Mouse (Mus musculus): ENCODE measurements at regions not wholly inside any gene's neighbourhood (a gene's known extent, or its start where the extent isn't known, plus 50 kb on each side); places are given as distances from the start of the nearest gene placed in this dataset.

DNA sequence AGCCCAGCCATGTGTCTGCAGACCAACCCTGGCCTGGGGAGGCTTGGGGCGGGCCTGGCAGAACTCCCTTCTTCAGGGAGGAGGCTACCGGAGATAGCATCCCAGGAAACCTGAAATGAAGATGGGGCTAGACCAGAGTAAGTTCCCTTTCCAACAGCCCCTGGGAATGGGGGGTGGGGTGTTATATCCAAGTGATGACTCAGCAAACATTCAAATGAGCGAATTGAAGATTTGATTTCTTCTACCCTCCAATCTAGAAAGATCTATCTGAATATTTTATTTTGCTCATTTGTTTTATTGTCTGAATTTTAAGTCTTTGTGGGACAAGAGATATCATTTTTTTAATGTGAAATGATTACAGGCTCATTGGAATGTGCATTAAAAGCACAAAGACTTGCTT is 185.0 kb downstream of the Gm826 start:
- Histone ChIP-seq H3K4me3 (replicated peaks in 1 of 3; ENCODE audit: low read depth in 2 of 3, low read length in 2 of 3, poor library complexity in 1 of 3) (no peak overlapping the region), H3K4me1 (ENCODE audit: control insufficient read depth in 1 of 2, insufficient read depth in 2 of 2) (no peaks in the 10 kb centered on the region), H3K36me3 (replicated peaks in 1 of 2; ENCODE audit: control insufficient read depth in 1 of 2, insufficient read depth in 1 of 2, low read length in 1 of 2) (no peaks in the 10 kb centered on the region), H3K9me3 (replicated peaks; ENCODE audit: low read length) (no peaks in the 10 kb centered on the region), H3K27ac (ENCODE audit: insufficient read depth, low read depth) (no peak overlapping the region), H3K79me2 (replicated peaks; ENCODE audit: control insufficient read depth, extremely low read depth, insufficient read depth, poor library complexity, severe bottlenecking) (no peaks in the 10 kb centered on the region), H3K9ac (ENCODE audit: insufficient read depth, low read depth) (no peak overlapping the region), H3K4me2 (ENCODE audit: insufficient read depth, low read depth, poor library complexity, severe bottlenecking) (no peak overlapping the region), H3K27me3 (replicated peaks) (peaks cover 13% of the 10 kb centered on the region)
- DNase-seq (ENCODE audit: extremely low read depth), result no peak
- dilution Hi-C loops (cut with MboI; ENCODE audit: extremely low pct_ligation_motif_present, extremely low pct_unique_long_range_greater_than_20kb, low sequenced_read_pairs), result no loop called here
- in situ Hi-C loops (cut with MboI; ENCODE audit: low pct_ligation_motif_present, low pct_unique_long_range_greater_than_20kb, low sequenced_read_pairs), result no loop called here
- TF ChIP-seq MAFK (IDR thresholded peaks at IDR 0.05; ENCODE audit: insufficient replicate concordance, low read length) (peak; percentile 62), RCOR1 (conservative IDR thresholded peaks at IDR 0.05; ENCODE audit: low read depth, low read length) (no peak)

DNA sequence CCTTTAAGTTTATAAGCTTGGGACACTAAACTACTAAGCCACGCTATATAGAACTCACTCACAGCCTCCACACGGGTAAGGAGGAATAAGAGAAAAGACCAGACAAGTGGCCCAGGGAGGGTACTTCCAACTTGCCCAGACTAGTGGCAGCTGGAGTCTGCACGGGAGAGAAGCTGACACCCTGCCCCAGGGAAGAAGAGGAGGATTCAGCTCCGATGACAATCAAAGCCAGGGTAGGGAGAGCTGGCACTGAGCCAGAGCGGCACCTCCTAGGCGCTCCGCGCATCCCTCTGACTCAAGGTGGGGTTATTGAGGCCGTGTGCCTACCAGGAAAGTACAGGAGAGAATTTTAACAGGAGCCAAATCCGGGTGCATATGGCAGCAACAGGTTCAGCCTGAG is 185.4 kb downstream of the Gm826 start:
- Histone ChIP-seq H3K9me3 (replicated peaks; ENCODE audit: low read length) (no peaks in the 10 kb centered on the region), H3K9ac (ENCODE audit: insufficient read depth, low read depth) (no peak overlapping the region), H3K4me1 (ENCODE audit: control insufficient read depth in 1 of 2, insufficient read depth in 2 of 2) (no peaks in the 10 kb centered on the region), H3K4me3 (replicated peaks in 1 of 3; ENCODE audit: low read depth in 2 of 3, low read length in 2 of 3, poor library complexity in 1 of 3) (no peak overlapping the region), H3K36me3 (replicated peaks in 1 of 2; ENCODE audit: control insufficient read depth in 1 of 2, insufficient read depth in 1 of 2, low read length in 1 of 2) (no peaks in the 10 kb centered on the region), H3K79me2 (replicated peaks; ENCODE audit: control insufficient read depth, extremely low read depth, insufficient read depth, poor library complexity, severe bottlenecking) (no peaks in the 10 kb centered on the region), H3K27me3 (replicated peaks) (peaks cover 13% of the 10 kb centered on the region), H3K27ac (ENCODE audit: insufficient read depth, low read depth) (no peak overlapping the region), H3K4me2 (ENCODE audit: insufficient read depth, low read depth, poor library complexity, severe bottlenecking) (no peak overlapping the region)
- TF ChIP-seq NELFE (IDR thresholded peaks at IDR 0.05; ENCODE audit: low read depth, low read length) (no peak), RCOR1 (conservative IDR thresholded peaks at IDR 0.05; ENCODE audit: low read depth, low read length) (no peak), MAZ (IDR thresholded peaks at IDR 0.05; ENCODE audit: low read depth, low read length) (no peak), KAT2A (IDR thresholded peaks at IDR 0.05; ENCODE audit: insufficient replicate concordance, low read length) (no peak), ZNF384 (IDR thresholded peaks at IDR 0.05; ENCODE audit: low read depth, low read length) (no peak)
- in situ Hi-C loops (cut with MboI; ENCODE audit: low pct_ligation_motif_present, low pct_unique_long_range_greater_than_20kb, low sequenced_read_pairs), result no loop called here
- DNase-seq (ENCODE audit: extremely low read depth), result no peak
- dilution Hi-C loops (cut with MboI; ENCODE audit: extremely low pct_ligation_motif_present, extremely low pct_unique_long_range_greater_than_20kb, low sequenced_read_pairs), result no loop called here

DNA sequence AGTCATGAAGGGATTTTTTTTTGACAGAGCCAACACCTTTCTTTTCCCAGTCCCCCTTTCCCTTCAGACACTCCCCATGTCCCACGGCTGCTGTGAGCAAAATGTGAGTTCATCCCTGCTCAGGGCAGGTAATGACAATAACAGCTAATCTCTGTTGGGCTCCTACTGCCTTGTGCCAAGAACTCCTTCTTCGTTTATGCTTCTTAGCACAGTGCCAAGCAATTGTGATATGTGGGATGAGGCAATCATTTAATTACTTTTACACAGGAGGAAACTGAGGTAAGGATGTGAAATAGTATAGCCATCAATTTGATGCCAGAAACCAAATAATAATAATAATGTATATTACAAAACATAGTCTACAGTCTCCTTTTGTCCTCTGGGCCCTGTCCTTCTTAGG is 185.9 kb downstream of the Gm826 start:
- H3K79me2 ChIP-seq (replicated peaks; ENCODE audit: control insufficient read depth, extremely low read depth, insufficient read depth, poor library complexity, severe bottlenecking), result no peaks in the 10 kb centered on the region
- no peaks in the 10 kb centered on the region for H3K4me1 ChIP-seq (ENCODE audit: control insufficient read depth in 1 of 2, insufficient read depth in 2 of 2)
- DNase-seq (ENCODE audit: extremely low read depth), result no peak
- peaks cover 13% of the 10 kb centered on the region for H3K27me3 ChIP-seq (replicated peaks)
- in situ Hi-C loops (cut with MboI; ENCODE audit: low pct_ligation_motif_present, low pct_unique_long_range_greater_than_20kb, low sequenced_read_pairs), result no loop called here
- no peak overlapping the region for H3K4me3 ChIP-seq (replicated peaks in 1 of 3; ENCODE audit: low read depth in 2 of 3, low read length in 2 of 3, poor library complexity in 1 of 3)
- no peak overlapping the region for H3K9ac ChIP-seq (ENCODE audit: insufficient read depth, low read depth)
- dilution Hi-C loops (cut with MboI; ENCODE audit: extremely low pct_ligation_motif_present, extremely low pct_unique_long_range_greater_than_20kb, low sequenced_read_pairs), result no loop called here
- no peaks in the 10 kb centered on the region for H3K9me3 ChIP-seq (replicated peaks; ENCODE audit: low read length)
- no peaks in the 10 kb centered on the region for H3K36me3 ChIP-seq (replicated peaks in 1 of 2; ENCODE audit: control insufficient read depth in 1 of 2, insufficient read depth in 1 of 2, low read length in 1 of 2)
- TF ChIP-seq MXI1 (IDR thresholded peaks at IDR 0.05; ENCODE audit: low read depth, low read length) (no peak), POLR2A (IDR thresholded peaks at IDR 0.05; ENCODE audit: low read depth, low read length) (no peak), UBTF (IDR thresholded peaks at IDR 0.05; ENCODE audit: low read depth, low read length) (no peak), ZKSCAN1 (IDR thresholded peaks at IDR 0.05; ENCODE audit: borderline replicate concordance, low read depth, low read length) (no peak), POLR2AphosphoS2 (IDR thresholded peaks at IDR 0.05; ENCODE audit: low read depth, low read length) (no peak), MAX (IDR thresholded peaks at IDR 0.05; ENCODE audit: low read length) (no peak), ZC3H11A (IDR thresholded peaks at IDR 0.05; ENCODE audit: low read depth, low read length) (no peak), KAT2A (IDR thresholded peaks at IDR 0.05; ENCODE audit: insufficient replicate concordance, low read length) (no peak), ZMIZ1 (IDR thresholded peaks at IDR 0.05; ENCODE audit: low read depth, low read length) (no peak), USF2 (conservative IDR thresholded peaks at IDR 0.05; ENCODE audit: low read depth, low read length) (no peak), USF1 (IDR thresholded peaks at IDR 0.05; ENCODE audit: low read depth, low read length) (no peak), E2F4 (IDR thresholded peaks at IDR 0.05; ENCODE audit: insufficient replicate concordance, low read depth, low read length) (no peak), GABPA (IDR thresholded peaks at IDR 0.05; ENCODE audit: insufficient replicate concordance, low read depth, low read length) (no peak), NRF1 (IDR thresholded peaks at IDR 0.05; ENCODE audit: low read depth, low read length) (no peak), CTCF (conservative IDR thresholded peaks at IDR 0.05 in 1 of 2, IDR thresholded peaks at IDR 0.05 in 1 of 2; ENCODE audit: low read depth in 2 of 2, low read length in 2 of 2) (no peak), PAX5 (IDR thresholded peaks at IDR 0.05; ENCODE audit: low read length) (no peak), MEF2A (IDR thresholded peaks at IDR 0.05; ENCODE audit: borderline replicate concordance, low read depth, low read length) (no peak), ETS1 (conservative IDR thresholded peaks at IDR 0.05; ENCODE audit: low read depth, low read length) (no peak)
- no peak overlapping the region for H3K27ac ChIP-seq (ENCODE audit: insufficient read depth, low read depth)
- H3K4me2 ChIP-seq (ENCODE audit: insufficient read depth, low read depth, poor library complexity, severe bottlenecking), result no peak overlapping the region
